Mouse (Mus musculus) lung, postnatal 0 days (tissue): Measurements from ENCODE around the gene Tmem247. TPM values are rescaled to one million over a fixed set of nuclear protein-coding genes. Genes with fewer than 3 reads are reported as not detected.

Experiments
- ATAC-seq: fragments of 200-750 bp; cut with Nextera tagmentation; 2 replicates; pipeline ENCODE4 v1.8.0; 2017; ENCODE audit warnings: moderate library complexity
- DNase-seq: peaks from one replicate; pipeline ENCODE4 v3.0.0-alpha.2; 2016; ENCODE audit warnings: low spot score
- H3K27ac ChIP-seq: fragments of 300-500 bp; sonication (generic); 2 replicates; pipeline ENCODE4 v1.5.1; 2014; ENCODE audit warnings: antibody characterized with exemption, mild to moderate bottlenecking, low read length, mixed read lengths
- H3K27me3 ChIP-seq: fragments of 300-500 bp; sonication (generic); replicated peaks from 2 replicates; pipeline ENCODE4 v1.6.1; 2014; ENCODE audit warnings: low read length, mixed read lengths; ENCODE audit not compliant: insufficient read depth
- H3K36me3 ChIP-seq: fragments of 300-500 bp; sonication (generic); 2 replicates; pipeline ENCODE4 v1.6.1; 2014; ENCODE audit warnings: low read length, mixed read lengths; ENCODE audit not compliant: insufficient read depth
- H3K4me1 ChIP-seq: fragments of 300-500 bp; sonication (generic); 2 replicates; pipeline ENCODE4 v1.6.1; 2014; ENCODE audit warnings: antibody characterized with exemption, low read depth, low read length, mixed read lengths; ENCODE audit not compliant: insufficient read depth
- H3K4me2 ChIP-seq: fragments of 300-500 bp; sonication (generic); replicated peaks from 2 replicates; pipeline ENCODE4 v1.6.1; 2014; ENCODE audit warnings: low read depth, mild to moderate bottlenecking, low read length, moderate library complexity, mixed read lengths
- H3K4me3 ChIP-seq: fragments of 300-500 bp; sonication (generic); 2 replicates; pipeline ENCODE4 v1.5.1; 2014; ENCODE audit warnings: low read depth, low read length
- H3K9ac ChIP-seq: fragments of 300-500 bp; sonication (generic); replicated peaks from 2 replicates; pipeline ENCODE4 v1.6.1; 2014; ENCODE audit warnings: low read depth, mild to moderate bottlenecking
- H3K9me3 ChIP-seq: fragments of 300-500 bp; sonication (generic); 2 replicates; pipeline ENCODE4 v1.6.1; 2016; ENCODE audit warnings: low read length, mixed read lengths
- CTCF ChIP-seq: IDR thresholded peaks from 2 replicates; pipeline ENCODE4 v1.5.1; 2016; ENCODE audit warnings: antibody characterized with exemption, mild to moderate bottlenecking
- EP300 ChIP-seq: IDR thresholded peaks from 2 replicates; pipeline ENCODE4 v1.6.1; 2016; ENCODE audit warnings: antibody characterized with exemption, mild to moderate bottlenecking, control low read depth
- WGBS: fragments of 180-500 bp; shearing (Covaris S2); extraction: QIAGEN DNeasy Blood & Tissue Kit; methylation state at CpG from one replicate; pipeline ENCODE4 v1.1.7; 2014; 5-methylcytosine and 5-hydroxymethylcytosine counted together
- polyA plus RNA-seq: library from polyadenylated mRNA; unstranded; fragments of >200 nt; fragmentation: Nextera tagmentation; extraction: Ambion mirVana; gene quantifications from 2 replicates; pipeline ENCODE4 v1.2.1, GENCODE M21; 2015

The Tmem247 gene
- polyA plus RNA-seq, result not detected in 2 replicates

DNA sequence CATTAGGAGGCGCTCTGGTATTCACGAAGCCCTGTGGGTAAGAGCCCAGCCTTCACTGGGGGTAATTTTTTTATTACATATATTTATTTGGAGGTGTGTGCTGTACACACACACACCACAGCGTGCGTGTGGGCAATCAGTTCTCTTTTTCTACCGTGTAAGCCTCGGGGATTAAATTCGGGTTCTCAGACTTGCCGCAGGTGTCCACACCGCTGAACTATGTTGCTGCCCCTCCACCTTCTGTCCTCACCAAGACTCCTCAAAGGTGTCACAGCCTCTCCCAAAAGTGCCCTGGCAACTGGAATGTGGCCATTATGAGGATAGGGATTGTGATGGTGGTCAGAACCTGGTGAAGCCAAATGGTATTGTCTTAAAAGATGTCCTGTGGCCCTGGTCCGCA is at the start of gene Tmem247:
Tmem247 (plus strand) TSS at position 301 of the 400 bp plus-strand sequence.
- no peak within 1 kb of the TSS for H3K4me3 ChIP-seq
- DNase-seq, result no peak
- 91% methylated on average over 10 of the region's 10 CpGs for WGBS

DNA sequence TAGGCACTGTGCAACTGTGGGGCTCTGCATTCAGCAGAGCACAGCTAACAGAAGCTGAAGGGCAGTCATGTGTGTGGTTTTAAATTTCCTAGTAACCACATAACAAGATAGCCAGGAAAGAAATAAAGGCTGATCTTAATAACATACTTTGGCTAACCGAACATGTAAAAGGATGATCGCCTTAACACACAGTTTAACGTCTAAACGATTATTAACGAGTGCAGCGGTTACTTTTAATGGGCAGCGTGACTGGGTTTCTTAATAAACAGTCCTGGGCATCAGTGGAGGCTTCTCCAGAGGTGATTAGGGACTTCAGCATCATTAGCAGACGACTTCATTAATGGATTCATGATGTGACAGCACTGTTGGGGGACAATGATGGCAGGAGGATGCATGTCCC is 46.6 kb upstream of the Tmem247 start:
- TF ChIP-seq EP300, result no peak
- TF ChIP-seq CTCF, result no peak
- no peak for DNase-seq
- Histone ChIP-seq H3K4me2 (no peak overlapping the region), H3K9ac (no peak overlapping the region), H3K27me3 (no peaks in the 10 kb centered on the region), H3K36me3 (no peaks in the 10 kb centered on the region), H3K4me1 (no peaks in the 10 kb centered on the region), H3K27ac (no peak overlapping the region), H3K4me3 (no peak overlapping the region), H3K9me3 (no peaks in the 10 kb centered on the region)
- 88% methylated on average over 8 of the region's 8 CpGs for WGBS
- no peak for ATAC-seq

More for the DNA sequence above, at the start of gene Tmem247:
- no peaks in the 10 kb centered on the region for H3K4me1 ChIP-seq
- H3K9me3 ChIP-seq, result no peaks in the 10 kb centered on the region
- H3K36me3 ChIP-seq, result no peaks in the 10 kb centered on the region
- H3K27ac ChIP-seq, result no peak within 1 kb of the TSS
- no peak within 1 kb of the TSS for H3K9ac ChIP-seq
- no peaks in the 10 kb centered on the region for H3K27me3 ChIP-seq
- TF ChIP-seq CTCF, result no peak
- TF ChIP-seq EP300, result no peak
- ATAC-seq, result no peak
- no peak within 1 kb of the TSS for H3K4me2 ChIP-seq

DNA sequence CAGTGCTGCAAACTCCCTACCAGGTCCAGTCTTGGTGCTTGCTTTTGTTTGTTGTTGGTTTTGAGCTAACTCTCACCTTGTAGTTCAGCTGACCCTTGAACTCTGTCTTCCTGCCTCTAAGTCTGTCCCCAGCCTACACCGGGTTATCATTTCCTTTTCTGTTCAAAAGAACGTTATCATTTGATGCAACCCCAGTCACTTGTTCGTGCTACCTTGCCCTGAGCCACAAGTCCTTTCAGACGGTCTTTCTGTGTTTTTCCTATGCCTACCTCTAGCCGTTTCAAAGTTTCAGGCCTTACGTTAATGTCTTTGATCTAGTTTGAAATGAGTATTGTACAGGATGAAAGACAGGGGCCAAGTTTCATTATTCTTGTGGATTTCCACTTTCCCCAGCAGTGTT is 44.5 kb upstream of the Tmem247 start:
- ATAC-seq, result no peak
- Histone ChIP-seq H3K27me3 (no peaks in the 10 kb centered on the region), H3K9ac (no peak overlapping the region), H3K4me2 (no peak overlapping the region), H3K4me1 (no peaks in the 10 kb centered on the region), H3K36me3 (no peaks in the 10 kb centered on the region), H3K27ac (no peak overlapping the region), H3K4me3 (no peak overlapping the region), H3K9me3 (no peaks in the 10 kb centered on the region)
- 51% methylated on average over 6 of the region's 6 CpGs for WGBS
- no peak for DNase-seq
- TF ChIP-seq CTCF (no peak), EP300 (no peak)

DNA sequence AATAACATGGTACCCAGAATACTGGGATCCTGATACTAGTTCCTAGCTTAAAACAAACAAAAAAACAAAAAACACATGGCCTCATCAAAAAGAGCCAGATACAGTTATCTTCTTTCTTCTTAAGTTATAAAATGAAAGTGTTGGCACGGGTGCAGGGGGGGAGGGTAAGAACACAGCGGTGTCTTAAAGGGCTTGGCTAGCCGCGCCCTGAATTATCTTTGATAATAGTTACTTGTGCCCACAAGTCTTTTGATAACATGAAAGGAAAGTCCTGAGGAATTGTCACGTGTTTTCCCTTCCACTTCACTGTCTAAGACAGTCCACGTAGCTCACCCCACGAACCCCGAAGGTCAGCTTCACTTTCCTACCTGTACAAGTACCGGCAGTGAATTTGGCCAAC is 40.2 kb upstream of the Tmem247 start:
- DNase-seq (no peak), ATAC-seq (no peak)
- TF ChIP-seq CTCF (no peak), EP300 (no peak)
- Histone ChIP-seq H3K36me3 (no peaks in the 10 kb centered on the region), H3K4me1 (no peaks in the 10 kb centered on the region), H3K27me3 (no peaks in the 10 kb centered on the region), H3K4me3 (no peak overlapping the region), H3K4me2 (no peak overlapping the region), H3K27ac (no peak overlapping the region), H3K9me3 (no peaks in the 10 kb centered on the region), H3K9ac (no peak overlapping the region)
- WGBS, result 70% methylated on average over 9 of the region's 9 CpGs

GRCm38 (mm10) chr17:86877747-86878146 is 39.4 kb upstream of the Tmem247 start:
- no peak overlapping the region for H3K4me3 ChIP-seq
- no peak overlapping the region for H3K4me2 ChIP-seq
- no peaks in the 10 kb centered on the region for H3K9me3 ChIP-seq
- ATAC-seq (no peak), DNase-seq (peak; percentile 12)
- H3K27me3 ChIP-seq, result no peaks in the 10 kb centered on the region
- 63% methylated on average over 2 of the region's 2 CpGs for WGBS
- TF ChIP-seq EP300 (no peak), CTCF (no peak)
- no peaks in the 10 kb centered on the region for H3K36me3 ChIP-seq
- H3K9ac ChIP-seq, result no peak overlapping the region
- H3K27ac ChIP-seq, result no peak overlapping the region
- H3K4me1 ChIP-seq, result no peaks in the 10 kb centered on the region

DNA sequence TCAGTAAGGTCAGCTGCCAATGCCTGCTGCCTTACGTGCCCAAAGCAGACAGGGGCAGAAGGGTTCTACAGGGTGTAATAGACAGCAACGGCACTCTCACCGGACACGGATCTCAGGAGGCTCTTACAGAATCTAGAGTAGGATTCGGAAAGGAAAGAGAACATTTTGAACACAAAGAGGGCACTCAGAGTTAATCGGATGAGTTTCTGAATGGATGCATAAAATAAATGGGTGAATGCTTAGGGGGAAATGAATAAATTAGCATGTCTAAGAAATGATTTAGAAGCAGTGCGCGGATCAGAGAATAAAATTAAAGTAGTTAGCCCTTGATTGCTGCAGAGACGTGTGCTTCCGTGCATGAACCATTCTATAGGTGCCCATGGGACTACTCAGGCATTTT is 37.1 kb upstream of the Tmem247 start:
- no peaks in the 10 kb centered on the region for H3K36me3 ChIP-seq
- ATAC-seq, result no peak
- H3K27me3 ChIP-seq, result no peaks in the 10 kb centered on the region
- no peak overlapping the region for H3K4me2 ChIP-seq
- no peak for DNase-seq
- no peak overlapping the region for H3K4me3 ChIP-seq
- WGBS, result 87% methylated on average over 10 of the region's 10 CpGs
- no peaks in the 10 kb centered on the region for H3K9me3 ChIP-seq
- H3K4me1 ChIP-seq, result no peaks in the 10 kb centered on the region
- H3K27ac ChIP-seq, result no peak overlapping the region
- TF ChIP-seq CTCF (no peak), EP300 (no peak)
- H3K9ac ChIP-seq, result no peak overlapping the region

DNA sequence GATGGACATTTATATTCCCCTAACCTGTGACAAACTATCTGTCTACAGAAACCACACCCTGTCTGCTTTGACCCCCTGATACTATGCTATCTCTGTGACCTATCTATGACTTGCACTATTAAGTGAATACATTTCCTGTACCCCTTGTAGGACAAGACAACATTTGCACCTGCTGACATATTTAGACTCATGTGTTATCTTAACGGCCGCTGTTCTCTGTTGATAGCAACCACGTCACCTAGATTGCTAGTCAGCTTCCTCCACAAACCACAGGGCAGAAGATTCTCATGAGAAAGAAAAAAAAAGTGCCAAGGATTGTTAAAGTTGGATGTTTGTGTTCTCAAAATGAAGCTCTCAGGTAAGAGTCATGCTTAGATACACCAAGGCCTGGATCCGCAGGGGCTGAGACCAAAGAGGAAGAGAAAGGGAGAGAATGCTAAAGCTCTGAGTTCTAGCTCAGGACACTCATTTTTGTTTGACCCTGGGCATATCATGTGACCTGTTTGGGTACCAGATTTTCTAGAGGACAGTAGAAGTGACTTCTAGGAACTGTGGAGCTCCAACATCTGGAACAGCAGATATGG is 36.6 kb upstream of the Tmem247 start:
- no peak for ATAC-seq

More for the DNA sequence above, 36.6 kb upstream of the Tmem247 start:
- Histone ChIP-seq H3K4me2 (no peak overlapping the region), H3K27ac (no peak overlapping the region), H3K4me1 (no peaks in the 10 kb centered on the region), H3K4me3 (no peak overlapping the region), H3K27me3 (no peaks in the 10 kb centered on the region), H3K9ac (no peak overlapping the region), H3K36me3 (no peaks in the 10 kb centered on the region), H3K9me3 (no peaks in the 10 kb centered on the region)
- DNase-seq, result no peak
- no peak for TF ChIP-seq EP300
- no peak for TF ChIP-seq CTCF
- 56% methylated on average over 4 of the region's 4 CpGs for WGBS
